Mouse (Mus musculus) naive thymus-derived CD4-positive, alpha-beta T cell, adult 2 months (primary cell): ENCODE data around the gene Cops7a.

Source experiments
- DNase-seq: peaks from one replicate; pipeline ENCODE4 v3.0.0-alpha.2; 2011; ENCODE audit warnings: low read depth

The Cops7a gene

DNA sequence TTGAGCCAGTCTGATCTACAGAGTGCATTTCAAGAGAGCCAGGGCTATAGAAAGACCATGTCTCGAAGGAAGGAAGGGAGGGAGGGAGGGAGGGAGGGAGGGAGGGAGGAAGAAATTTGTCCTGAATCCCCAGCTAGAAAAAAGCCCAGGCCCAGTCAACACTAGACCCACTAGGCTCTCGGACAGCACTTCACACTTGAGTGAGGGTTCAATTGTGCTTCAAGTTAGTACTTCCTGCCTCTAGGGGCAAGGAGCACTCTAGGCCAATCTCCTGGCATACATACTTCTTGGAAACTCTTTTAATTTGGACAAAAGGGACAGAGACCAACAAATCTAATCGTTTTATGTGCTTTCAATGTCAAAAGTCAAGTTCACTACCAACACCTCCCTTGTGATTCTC is 7.2 kb downstream of the Cops7a start:
- no peak for DNase-seq

DNA sequence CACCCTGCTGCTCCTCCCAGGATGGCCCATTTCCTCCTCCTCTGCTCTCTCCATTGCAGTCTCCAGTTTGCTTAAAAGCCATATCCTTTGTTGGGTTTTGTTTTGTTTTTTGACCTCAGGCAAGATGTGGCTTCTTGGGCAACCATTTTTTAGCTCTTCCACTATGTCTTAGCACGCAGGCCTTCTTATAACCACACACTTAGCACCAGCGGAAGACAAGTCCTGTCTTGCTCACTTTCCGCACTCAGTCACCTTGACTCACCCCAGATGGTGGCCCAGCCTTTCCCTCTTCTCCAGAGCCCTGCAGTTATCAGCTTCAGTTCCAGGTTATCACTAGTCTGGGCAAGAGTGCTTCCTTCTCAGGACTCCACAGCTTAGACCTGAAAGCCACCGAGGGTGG is 10.1 kb downstream of the Cops7a start:
- no peak for DNase-seq

DNA sequence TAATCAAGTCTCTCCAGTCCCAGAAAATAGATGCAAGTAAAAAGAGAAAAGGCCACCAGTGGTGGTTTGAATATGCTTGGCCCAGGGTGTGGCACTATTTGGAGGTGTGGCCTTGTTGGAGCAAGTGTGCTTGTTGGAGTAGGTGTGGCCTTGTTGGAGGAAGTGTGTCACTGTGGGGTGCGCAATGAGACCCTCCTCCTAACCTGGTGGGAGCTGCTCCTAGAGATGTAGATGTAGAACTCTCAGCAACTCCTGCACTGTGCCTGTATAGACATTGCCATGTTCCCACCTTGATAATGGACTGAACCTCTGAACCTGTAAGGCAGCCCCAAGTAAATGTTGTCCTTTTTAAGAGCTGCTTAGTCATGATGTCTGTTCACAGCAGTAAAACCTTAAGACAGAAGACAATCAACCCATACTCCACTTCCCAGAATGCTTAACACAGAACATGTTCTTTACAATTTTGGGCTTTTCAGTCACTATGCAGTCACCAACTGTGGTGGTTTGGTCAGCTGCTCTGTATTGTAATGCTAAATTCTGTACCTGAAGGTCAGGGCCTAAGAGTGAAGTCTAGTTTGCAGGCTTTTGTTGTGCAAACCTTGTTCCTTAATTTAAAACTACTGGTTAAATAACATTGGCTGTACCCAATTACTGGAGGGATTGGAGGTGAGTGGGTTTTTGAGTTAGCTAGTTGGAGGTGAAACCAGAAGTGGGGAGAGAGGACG is 11.2 kb downstream of the Cops7a start:
- DNase-seq, result no peak

GRCm38 (mm10) chr6:124943526-124943925 is 21.8 kb downstream of the Cops7a start:
- no peak for DNase-seq

DNA sequence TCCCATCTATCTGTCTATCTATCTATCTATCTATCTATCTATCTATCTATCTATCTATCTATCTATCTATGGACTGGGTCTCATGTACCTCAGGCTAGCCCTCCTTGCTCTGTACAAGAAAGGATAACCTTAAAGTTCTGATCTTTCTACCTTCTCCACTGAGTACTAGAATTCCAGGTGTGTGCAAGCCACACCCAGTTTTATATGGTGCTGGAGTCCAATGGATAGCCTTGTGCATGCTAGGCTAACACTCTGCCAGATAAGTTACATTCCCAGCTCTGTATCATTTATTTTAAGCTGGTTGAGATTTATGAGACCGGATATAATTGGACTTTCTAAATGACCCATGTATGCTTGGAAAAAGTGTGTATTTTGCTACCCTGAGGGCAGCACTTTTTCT is 23.7 kb downstream of the Cops7a start:
- no peak for DNase-seq

DNA sequence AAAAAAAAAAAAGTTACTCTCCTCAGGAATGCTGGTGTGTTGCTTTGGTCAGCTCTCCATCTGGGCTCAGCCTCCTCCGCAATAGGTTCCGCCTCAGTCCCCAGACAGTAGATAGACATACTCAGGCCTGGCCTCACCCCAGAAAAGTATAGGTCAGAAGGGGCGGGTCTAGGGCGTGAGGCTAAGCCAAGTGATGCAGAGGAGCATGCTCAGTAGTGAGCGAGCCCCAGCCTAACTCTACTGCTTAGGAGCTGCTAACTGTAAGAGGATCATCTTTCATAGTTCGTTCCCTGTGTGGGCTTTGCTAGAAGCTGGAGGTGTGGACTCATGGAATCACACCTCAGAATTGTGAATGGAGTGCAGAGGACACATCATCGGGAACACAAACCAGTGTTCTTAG is 26.8 kb downstream of the Cops7a start:
- no peak for DNase-seq

DNA sequence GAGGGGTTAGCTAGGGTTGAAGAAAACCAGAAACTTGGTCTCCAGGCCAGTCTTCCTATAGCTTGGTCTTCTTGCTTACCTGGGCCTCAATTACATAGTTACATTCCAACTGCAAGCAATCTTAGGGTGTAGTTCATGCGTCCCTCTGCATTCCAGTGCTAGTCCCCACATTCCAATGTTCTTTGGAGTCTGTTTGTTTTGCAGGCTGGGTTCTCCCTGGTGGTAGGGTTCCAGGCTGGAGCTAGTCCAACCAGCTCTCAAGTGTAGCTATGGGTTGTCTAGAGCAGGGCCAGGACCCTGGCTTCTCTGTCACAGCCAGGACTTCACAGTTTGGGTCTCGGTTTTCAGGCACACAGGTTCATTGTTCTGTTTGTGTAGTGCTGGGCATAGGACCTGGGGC is 27.8 kb downstream of the Cops7a start:
- no peak for DNase-seq

- DNase-seq, result no peak
Observed at GRCm38 (mm10) chr6:124936681-124937080, 28.7 kb downstream of the Cops7a start.

GRCm38 (mm10) chr6:124934670-124935069 is 30.7 kb downstream of the Cops7a start:
- no peak for DNase-seq

- peak; percentile 29 for DNase-seq
Observed at GRCm38 (mm10) chr6:124933127-124933526, 32.2 kb downstream of the Cops7a start.

GRCm38 (mm10) chr6:124932314-124932695 is 33.0 kb downstream of the Cops7a start:
- no peak for DNase-seq

DNA sequence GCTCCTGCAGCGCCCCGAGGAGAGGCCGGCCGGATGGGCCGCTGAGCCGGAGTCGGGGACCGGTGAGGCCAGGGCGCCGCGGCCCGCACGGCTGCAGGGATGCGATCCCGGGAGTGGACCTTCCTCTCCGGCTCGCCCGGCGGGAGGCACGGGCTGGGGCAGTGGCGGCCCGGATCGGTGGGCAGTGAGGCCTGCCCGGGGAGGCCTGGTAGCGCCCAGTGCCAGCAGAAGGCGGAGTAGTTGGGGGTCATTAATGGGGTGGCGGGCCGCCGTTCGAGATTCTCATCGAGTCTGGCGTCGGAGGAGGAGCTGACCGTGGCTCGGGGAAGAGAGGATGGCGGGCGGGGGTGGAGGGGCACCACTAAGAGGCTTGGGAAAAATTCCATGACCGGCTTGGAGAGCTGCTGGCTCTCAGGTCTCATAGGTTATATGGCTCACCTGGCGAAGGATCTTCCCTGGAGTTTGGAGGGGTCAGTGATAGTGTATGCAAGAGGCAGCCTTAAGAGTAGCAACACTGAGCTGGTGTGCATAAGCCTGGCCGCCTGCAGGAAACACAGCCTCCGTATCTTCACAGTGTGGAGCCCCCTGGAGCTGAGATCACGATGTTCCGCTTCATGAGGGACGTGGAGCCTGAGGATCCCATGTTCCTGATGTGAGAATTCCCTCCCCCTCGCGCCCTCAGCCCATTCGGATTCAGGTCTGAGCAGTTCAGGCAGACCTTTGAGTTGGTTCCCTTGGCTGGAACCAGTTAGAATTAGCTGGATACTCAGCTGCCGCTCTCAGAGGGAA is 33.6 kb downstream of the Cops7a start:
- peak; percentile 62 for DNase-seq

- peak; percentile 99 for DNase-seq
Observed at GRCm38 (mm10) chr6:124930754-124931524, 34.4 kb downstream of the Cops7a start, which contains the start of gene Mlf2. TSS of gene Mlf2 (plus strand) at chr6:124931386.

DNA sequence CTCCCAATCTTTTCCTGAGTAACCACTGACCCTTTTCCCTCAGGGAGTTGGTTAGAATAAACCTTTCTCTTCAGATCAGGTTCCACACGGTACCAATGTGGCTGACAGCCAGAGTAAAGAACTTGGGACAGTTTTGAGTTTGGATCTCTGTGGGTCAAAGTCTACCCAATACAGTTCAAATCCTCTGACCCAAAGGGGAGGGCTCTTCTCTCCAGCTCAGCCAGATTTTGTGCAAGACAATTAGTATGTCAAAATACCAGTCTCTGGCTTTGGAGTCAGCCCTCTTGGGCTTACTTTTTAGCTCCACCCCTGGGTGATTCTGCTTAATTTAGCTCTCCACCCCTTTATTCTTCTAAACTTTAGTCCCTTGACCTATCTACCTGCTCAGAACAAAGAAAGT is 35.1 kb downstream of the Cops7a start:
- no peak for DNase-seq

DNA sequence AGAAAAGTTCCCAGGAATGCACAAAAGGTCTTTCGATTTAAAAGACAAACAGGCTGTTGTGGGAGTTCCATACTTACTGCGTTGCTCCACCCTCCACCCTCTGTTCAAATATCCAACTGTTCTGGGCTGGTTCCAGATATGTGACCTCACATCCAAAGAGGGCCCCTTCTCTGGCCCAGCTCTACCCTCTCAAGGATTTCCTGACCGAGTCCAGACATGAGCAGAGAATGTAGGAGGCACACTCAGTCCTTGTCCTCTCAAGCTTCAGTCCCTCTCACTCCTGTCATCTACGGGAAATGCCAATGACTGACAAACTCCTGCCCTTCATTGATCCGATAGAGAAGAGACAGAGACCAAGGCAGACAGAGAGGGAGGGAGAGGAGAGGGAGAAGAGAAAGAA is 39.4 kb downstream of the Cops7a start:
- DNase-seq, result no peak

DNA sequence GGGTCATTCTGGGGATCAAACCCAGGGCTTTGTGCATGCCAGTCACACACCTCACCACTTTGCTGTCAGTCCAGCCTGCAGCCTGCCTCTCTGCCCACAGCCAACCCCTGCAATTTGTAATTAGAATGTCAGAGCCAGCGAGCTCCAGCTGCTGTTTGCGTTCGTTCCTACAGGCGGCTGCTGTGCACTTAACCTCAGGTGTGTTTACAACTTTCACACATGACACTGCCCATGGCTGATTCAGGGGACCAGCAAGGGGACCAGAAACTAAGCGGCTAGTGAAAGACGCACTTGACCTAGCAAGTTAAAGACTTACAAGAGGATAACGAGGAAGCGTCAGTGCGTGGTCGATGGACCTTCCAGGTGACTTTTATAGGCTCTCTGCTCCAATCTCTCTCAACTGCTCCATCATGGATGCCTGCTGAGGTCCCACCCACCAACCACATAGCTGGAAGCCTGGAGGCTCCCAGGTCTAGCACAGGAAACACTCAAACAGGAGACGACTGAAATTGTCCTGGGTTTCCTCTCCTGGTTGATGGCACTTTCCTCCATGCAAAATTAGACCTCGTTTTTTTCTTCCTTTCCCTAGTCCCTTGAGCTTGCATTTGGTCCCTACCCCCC is 40.1 kb downstream of the Cops7a start:
- DNase-seq, result no peak

GRCm38 (mm10) chr6:124921539-124921938 is 43.8 kb downstream of the Cops7a start:
- no peak for DNase-seq

DNA sequence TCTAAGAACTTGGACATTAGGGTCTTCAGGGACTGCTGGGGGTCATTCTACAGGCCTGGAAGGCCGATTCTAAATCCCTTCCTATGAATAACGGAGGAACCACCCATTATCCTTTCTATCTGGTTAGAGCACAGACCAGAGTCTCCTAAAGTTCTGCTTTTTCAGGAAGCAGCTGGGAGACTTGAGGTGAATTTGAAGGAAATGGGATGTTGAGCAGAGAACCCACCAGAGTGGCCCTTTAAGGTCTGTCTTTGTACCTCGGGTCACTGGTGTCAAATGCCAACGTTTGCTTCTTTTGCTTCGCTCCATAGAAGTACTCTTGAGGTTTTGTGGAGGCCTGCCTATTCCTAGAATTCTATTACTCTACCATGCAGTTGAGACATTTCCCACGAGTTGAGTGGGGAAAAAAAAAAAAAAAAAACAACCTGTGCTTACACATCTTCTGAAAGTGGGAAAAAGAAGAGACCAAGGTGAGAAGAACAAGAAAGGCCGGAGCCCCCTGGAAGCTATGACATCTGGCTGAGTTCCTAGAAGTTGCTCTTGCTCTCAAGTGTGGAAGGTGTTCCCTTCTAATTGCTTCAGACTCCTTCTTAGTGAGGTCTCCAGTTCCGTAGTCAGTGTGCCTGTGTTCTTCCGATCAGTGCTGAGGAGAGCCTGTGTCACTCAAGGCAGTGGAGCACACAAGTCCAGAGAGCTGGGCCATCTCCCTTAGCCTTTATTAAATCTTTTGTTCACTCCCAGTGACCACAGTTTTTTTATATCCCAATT is 44.8 kb downstream of the Cops7a start:
- DNase-seq, result no peak

DNA sequence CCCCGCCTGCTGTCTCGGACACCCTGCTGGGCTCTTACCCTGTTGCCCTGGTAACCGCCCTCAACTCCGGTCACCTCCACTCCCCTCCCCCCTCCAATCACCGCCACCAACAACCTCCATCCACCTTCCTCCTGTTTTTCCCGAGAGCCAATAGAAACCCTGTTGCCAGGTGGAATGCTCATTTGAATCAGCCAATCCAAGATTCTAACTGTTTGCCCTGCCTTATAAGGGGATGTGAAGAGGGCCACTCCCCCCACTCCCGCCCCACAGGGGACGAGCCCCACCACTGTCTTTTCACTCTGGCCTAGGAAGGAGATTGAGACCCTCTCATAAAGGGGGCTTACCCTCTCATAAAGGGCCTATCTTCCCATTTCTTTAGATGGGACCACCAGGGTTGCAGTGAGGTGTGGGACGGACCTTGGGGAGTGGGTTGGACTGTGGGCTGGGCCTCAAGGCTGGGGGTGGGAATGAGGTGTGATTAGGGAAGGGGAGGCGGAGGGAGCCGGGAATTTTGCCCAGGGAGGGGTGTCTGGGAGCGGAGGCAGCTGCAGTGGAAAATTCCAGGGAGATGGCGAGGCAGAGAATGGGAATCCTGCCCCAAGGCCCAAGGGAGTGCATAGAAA is 45.5 kb downstream of the Cops7a start, which contains the start of gene Ptms:
Gene Ptms, minus strand, starts transcription at position 409 of the 623 bp plus-strand sequence.
- peak; percentile 56 for DNase-seq

DNA sequence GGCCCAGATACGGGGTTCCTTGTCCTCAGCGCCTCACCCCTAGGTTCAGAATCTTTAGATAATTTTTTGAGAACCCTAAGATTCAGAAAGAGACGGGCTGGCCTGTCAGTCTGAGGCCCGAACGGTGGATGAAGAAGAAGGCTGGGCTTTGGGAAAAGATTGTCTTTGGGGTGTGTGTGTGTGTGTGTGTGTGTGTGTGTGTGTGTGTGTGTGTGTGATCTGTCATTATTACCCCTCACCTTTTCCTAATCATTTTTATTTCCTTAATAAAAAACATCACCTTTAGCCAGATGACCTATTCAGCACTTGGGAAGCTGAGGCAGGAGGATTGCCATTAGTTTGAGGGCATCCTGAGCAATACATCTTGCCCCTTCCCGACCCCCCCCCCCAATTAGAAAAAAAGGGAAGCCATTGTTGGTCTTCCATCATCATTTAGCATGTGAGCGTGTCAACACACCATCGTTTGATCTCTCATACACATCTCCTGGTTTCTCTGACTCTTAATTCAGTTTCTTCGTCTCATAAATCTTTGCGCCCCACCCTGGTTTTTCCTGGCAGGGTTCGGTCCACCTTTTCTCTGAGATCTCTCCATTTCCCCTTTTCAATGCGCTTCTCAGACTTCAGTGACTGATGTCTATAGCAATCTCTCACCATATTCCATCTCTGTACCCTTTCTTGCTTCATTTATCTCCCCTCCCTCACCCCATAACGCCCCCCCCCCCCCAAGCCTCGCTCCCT is 46.3 kb downstream of the Cops7a start:
- DNase-seq, result no peak
